Mouse (Mus musculus) retina, postnatal 7 days (tissue): ENCODE measurements around the gene Gpr182.

Experiments used
- DNase-seq: peaks from one replicate; pipeline ENCODE4 v3.0.0-alpha.2; 2012; ENCODE audit warnings: low read depth, low spot score

The Gpr182 gene

DNA sequence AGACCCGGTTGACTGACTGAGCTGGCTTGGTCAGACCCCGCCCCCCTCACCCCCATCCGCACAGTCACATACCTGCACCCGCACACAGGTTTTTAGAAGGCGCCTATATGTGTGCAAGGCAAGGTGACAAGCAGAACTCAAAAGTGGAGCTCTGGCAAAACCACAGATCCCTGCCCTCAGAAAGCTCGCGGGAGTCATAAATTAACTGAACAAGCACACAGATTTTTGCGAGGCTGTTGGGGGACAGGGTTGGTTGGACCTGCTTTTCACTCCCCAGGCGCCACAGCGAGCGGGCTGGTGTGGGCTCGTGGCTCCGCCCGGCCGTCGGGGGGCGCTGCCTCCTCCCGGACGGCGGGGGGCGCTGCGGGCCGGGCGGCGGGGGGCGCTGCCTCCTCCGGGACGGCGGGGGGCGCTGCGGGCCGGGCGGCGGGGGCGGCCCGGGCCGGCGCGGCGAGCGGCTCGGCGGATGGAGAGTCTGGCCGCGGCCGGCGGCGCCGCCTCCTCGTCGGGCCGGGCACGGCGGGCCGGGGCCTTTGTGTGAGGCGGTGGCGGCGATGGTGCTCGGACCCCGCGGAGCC lies 12.4 kb downstream of the Gpr182 start, which contains the start of gene Zbtb39:
Gene Zbtb39 (plus strand): TSS at position 456 of the 578 bp plus-strand sequence.
- DNase-seq, result peak; percentile 70

DNA sequence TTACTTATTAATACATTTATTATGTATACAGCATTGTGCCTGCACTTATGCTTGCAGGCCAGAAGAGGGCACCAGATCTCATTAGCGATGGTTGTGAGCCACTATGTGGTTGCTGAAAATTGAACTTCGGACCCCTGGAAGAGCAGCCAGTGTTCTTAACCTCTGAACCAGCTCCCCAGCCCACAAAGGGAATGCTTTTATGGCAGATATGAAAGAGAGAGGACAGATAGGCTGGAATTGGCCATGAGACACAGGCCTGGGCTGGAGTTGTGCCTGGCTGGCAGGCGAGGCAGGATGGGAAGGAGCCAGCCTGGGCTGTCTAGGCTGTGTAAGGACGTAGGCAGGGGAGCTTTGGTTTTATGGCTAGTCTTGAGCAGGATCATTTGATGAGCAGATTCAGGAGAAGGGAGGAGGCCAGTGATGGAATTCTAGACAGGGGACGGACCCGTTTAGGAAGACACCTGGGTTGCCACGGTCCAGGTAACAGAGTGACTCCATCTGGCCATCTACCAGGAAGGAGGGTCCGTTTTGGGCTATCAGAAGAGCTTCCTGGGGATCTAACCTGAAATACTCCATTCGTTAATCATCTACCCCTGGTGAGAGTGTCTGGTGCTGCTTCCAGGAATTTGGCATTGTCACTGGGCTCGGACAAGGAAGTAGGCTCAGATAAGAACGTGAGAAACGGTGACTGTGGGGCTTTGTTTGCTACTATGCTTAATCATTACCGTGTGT lies 13.2 kb downstream of the Gpr182 start:
- no peak for DNase-seq

DNA sequence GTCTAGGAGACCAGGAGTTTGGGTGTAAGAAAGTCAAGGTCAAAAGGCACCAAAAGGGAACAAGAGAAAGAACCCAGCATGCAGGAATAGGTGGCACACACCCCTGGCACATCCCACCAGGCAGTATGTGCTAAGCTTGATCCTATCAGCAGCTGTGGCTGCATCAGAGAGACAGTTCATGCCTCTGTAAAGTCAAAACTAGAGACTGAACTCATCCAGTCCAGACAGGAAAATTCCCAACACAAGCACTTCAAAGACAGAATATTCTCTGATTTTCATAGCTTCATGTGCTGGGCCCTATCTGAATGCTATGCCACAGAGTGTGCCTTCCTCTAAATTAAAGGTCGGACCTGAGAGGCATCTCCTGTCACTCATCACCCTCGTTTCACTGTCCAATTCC lies 14.0 kb downstream of the Gpr182 start:
- DNase-seq, result no peak

- no peak for DNase-seq
Measured at GRCm38 (mm10) chr10:127736916-127737315, 14.6 kb downstream of the Gpr182 start.

DNA sequence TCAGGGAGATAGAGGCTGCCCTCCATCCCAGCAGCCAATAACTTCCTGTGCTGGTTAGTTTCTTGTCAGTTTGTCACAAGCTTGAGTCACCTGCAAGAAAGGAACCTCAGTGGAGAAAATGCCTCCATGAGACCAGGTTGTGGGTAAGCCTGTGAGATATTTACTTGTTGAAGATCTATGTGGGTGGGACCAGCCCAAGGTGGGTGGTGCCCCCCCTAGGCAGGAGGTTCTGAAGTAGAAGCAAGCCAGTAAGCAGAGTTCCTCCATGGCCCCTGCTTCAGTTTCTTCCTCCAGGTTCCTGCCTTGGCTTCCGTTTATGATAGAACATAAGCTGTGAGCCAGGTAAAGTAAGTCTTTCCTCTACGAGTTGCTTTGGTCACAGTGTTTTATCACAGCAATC lies 15.3 kb downstream of the Gpr182 start:
- DNase-seq, result no peak

DNA sequence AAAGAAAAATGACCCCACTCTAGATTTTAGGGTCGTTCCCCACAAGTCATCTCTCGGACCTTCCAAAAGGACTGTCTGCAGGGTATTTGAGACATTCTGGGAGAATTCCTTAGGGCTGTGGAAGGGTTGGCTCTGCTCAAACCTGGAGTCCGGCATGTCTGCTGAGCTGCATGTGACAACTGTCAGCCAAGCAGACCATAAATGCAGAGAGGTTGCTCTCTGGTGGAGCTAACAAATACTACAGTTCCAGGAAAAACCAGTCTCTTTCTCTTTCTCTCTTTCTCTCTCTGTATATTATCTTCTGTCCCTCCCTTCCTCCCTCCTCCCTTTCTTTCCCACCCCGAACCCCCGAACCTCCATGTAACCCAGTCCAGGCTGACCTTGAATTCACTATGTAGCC lies 17.1 kb downstream of the Gpr182 start:
- no peak for DNase-seq

DNA sequence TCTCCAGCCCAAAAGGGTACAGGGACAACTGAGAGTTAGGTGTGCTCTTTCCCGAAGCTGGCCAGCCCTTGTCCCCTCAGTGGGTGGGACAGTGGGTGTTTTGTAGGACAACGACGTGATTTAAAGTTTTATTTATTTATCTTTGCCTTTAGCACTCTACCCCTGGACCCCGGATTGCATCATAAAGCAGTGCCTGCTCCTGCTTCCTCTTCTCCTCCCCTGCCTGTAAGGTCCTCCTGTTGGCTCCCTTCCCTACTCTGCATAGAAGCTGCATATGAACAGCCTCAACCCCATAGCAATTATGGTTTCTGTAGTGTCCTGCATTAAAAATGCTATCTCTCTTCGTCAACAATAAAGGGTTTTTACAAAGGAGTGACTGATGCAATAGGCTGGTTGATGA lies 20.1 kb downstream of the Gpr182 start:
- no peak for DNase-seq

DNA sequence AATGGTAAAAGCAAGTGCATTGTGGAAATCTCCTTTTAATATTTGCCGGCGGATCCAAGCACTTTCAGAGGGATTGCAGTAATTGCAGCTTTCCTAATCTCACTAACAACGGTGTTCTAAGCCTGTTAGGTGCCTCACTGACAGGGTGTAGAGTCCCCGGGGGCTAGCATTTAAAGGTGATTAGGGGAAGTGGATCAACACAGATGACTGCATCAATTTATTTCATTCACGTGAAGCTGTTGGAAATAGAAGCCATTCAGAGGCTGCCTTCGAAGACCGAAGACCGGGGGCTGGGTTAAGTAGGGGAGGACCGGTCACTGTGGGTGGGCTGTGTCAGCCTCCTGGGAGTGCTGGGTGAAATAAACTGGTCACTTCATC lies 20.6 kb downstream of the Gpr182 start:
- DNase-seq, result no peak

DNA sequence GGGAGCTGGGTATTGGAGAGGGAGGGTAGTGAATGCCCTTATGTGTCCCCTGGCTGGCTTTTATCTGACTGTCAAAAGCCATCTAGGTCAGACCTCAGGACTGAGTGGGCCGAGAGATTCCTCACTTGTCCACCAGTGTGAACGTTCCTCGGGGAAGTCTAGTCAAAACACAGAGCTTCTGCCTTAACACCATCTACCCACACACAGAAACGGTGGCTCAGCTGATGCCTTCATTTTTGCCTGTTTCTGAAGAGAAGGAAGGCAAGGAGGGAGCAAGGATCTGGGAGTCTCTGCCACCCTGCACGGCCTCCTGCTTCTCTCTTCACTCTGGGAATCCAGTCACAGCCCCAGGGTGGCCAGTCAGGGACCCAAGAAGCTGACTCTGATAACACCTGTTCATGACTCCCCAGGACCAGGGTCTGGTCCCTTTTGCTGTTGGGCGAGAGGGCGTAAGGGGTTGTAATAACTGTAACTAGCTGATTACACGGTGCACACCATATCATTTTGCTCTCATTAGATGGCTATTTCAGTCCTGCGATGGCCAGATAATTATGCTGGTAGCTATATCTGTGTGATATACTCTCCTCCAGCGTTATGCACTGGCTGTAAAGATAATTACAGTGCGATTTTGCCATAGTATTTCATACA lies 21.1 kb downstream of the Gpr182 start:
- no peak for DNase-seq

DNA sequence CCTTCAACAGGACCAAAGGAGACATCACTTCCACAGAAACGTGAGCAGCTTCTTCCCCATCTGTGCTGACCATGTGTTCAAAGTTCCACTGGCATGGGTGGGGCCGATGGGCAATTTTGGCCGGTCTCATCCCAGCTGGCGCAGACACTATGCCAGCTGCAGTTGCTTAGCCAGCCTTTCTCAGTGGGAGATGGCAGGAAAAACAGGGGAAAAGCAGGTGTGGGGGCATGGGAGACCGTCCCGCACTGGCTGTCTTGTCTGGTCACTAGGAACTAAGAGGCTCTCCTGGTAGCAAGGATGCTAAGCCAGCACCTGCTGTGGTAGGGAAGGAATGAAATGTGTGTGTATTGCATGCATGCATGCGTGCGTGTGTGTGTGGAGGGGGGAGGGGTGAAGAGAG lies 23.1 kb downstream of the Gpr182 start:
- DNase-seq, result no peak

- DNase-seq, result no peak
Measured at GRCm38 (mm10) chr10:127725136-127725535, 26.4 kb downstream of the Gpr182 start.

DNA sequence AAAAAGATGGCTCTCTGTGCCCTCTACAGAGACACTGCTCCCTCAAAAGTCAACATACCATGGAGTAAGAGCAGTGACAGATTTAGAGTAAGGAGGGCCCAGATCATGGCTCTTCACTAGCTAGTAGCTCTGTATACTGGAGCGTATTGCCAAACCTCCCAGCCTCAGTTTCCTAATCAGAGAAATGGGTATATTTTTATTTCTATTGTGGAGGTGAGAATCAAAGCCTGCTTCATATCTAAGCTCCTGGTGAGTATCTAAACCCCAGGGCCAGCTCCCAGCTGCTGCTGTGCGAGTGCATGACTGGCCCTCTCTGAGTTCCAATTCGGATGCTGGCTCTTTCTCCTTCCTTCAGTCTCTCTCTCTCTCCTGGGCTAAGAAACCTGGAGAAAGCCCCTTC lies 27.4 kb downstream of the Gpr182 start, which contains the start of gene Tac2:
Gene Tac2 (plus strand): TSS at position 301 of the 400 bp plus-strand sequence.
- no peak for DNase-seq

- no peak for DNase-seq
Measured at GRCm38 (mm10) chr10:127721671-127722418, 29.7 kb downstream of the Gpr182 start.

DNA sequence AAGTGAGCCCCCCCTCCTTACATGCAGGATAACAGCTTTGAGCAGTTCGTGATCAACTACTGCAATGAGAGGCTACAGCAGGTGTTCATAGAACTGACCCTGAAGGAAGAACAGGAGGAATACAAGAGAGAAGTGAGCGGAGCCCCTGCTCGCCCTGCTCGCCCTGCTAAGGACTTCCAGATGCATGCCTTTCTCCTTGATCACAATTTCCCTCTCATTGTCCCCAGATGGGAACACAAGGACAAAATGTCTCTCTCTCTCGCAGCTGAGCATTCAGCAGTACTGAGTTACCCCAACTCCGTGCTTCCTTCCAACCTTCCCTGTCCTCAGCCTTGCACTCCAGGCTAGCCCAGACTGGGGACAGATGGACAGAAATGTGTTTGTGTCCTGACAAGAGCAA lies 38.8 kb downstream of the Gpr182 start:
- no peak for DNase-seq

DNA sequence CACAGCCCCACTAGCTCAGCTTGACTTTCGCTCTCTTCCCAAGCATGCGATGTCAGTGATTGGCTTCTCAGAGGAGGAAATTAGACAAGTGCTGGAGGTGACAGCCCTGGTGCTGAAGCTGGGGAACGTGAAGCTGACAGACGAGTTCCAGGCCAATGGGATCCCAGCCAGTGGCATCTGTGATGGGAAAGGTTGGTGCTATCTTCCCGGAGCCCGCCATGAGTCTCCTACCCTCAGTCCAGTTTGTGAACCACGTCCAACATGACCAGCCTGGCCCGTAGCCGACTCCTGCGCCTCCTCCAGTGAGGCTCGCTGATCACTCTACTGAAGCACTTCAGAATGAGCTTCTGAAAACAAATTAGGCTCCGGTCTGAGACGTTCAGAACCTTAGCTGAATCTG lies 41.2 kb downstream of the Gpr182 start:
- DNase-seq, result no peak

GRCm38 (mm10) chr10:127708850-127709370 lies 42.6 kb downstream of the Gpr182 start:
- DNase-seq, result no peak

- no peak for DNase-seq
Measured at GRCm38 (mm10) chr10:127707721-127708120, 43.8 kb downstream of the Gpr182 start.

DNA sequence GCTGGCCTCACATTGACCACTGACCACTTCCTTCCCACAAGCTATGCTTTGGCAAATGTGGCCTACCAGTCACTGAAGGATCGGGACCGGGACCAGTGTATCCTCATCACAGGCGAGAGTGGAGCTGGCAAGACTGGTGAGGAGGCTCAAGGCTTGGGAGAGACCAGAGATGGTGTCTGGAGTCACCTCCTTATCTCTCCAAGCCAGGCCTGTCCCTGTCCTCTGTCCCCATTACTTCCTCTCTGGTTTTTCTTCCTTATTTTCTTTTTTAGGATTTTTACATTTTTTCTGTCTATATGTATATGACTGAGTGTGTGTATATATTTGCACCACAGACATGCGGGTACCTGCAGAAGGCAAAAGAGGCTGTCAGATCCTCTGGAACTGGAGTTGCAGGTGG lies 45.7 kb downstream of the Gpr182 start:
- no peak for DNase-seq

GRCm38 (mm10) chr10:127704766-127705220 lies 46.7 kb downstream of the Gpr182 start, which contains the start of gene Myo1a:
TSS of gene Myo1a (plus strand) at chr10:127705170.
- DNase-seq, result no peak

DNA sequence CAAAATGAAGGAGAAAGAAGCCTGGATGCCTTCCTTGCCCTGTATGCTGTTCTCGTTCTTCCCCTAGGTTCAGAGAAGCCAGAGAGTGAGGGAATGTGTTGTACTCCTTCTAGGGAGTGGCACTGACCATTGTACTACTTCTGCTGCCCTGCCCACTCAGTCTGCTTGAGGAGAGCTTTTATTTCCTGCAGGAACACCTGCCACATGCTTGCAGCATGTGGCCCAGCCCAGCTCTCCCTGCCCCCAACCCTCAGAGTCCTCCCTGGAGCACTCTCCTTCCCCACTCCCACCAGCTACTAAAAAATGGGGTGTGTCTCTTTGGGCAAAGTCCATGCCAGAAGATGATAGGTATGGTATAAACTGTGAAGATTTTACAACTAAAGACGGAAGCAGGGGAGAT lies 47.2 kb downstream of the Gpr182 start:
- DNase-seq, result no peak

GRCm38 (mm10) chr10:127703299-127703698 lies 48.2 kb downstream of the Gpr182 start:
- no peak for DNase-seq

DNA sequence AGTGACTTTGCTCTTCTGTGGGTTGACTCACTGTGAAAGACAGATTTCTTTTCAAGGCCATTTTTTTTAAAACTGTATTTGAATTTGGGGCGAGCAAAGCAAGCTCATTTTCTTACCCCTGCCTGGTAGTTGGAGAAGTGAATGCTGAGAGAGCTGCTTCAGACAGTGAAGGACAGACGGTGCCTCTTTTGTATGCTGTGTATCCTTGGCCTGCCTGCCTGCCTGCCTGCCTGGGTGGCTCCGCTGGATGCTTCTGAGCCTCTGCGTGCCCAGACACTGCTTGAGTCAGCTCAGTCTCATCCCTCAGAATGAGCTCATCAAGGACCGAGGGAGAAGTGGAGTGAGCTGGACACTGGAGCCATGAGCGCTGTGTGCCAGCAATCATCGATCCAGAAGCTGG lies 52.6 kb downstream of the Gpr182 start:
- no peak for DNase-seq
